Mouse (Mus musculus): ENCODE results near the gene Braf. TPM values are rescaled to one million over a fixed set of nuclear protein-coding genes. Genes with fewer than 3 reads are reported as not detected.
"Not testable (repeated sequence)": the region's sequence is repeated elsewhere in the genome, so short reads cannot be mapped to it uniquely, and the experiment has no call there.

Gene Braf
- 10 to 100 TPM; 16.9 to 20.4 TPM for polyA plus RNA-seq (2017; shearing (Covaris generic))

GRCm38 (mm10) chr6:39724866-39725711 is at the start of gene Braf:
Gene Braf, minus strand, starts transcription at chr6:39725463.
- peak; percentile 86 for ATAC-seq

DNA sequence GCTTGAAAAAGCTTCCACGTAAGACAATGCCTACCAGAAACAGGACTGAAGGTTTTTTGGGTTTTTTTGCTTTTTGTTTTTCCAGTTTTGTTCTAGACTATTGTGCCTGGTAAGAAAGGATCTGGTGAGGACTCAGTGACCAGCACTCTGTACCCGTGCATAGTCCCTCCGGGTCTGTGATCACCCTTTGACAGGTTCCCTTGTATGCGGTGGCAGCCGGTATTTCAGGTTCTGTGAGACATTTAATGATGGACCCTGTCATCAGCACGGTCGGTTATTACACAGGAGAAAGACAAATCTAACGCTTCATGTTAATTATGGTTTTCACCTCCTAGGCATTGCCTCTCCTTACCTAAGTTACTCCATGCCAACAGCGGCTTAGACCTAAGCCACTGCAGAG is 49.8 kb upstream of the Braf start:
- ATAC-seq, result no peak

DNA sequence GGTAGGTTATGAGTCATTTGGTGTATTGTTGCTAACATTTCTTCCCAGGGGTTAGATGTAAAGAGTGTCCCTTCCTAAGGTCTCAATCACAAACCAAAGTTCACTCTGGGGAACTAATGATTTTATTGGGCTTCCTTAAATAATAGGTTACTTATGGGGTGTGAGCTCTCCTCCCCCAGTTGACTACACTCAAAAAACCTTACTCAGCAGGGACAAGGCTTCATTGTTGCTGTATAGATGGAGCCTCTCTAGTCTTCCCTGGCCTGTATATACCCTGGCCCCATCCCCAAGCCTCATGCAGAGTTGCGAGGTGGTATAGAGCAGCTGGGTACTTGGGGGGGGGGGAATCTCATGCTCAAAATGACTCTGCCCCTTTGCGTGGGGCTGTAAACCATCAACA is 32.0 kb upstream of the Braf start:
- no peak for ATAC-seq

DNA sequence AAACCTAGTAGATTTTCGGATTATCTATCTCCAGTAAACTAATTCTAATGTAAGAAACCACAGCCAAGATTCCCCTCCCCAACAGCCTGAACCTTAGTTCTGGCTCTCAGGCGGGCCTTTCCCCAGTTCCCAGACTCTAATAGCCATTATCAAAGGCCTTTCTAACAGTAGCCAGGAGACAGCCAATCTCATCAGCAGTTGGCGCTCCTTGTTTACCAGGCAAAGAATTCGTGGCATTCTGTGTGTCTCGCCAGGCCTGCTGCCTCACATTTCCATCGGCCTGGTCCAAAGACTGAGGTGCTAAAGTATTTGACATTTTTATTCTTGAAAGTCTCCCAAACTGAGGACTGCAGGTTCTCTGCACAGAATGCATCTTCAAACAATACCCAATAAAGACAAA is 24.6 kb upstream of the Braf start:
- ATAC-seq, result no peak

- ATAC-seq, result no peak
Measured at GRCm38 (mm10) chr6:39747094-39747493, 21.8 kb upstream of the Braf start.

DNA sequence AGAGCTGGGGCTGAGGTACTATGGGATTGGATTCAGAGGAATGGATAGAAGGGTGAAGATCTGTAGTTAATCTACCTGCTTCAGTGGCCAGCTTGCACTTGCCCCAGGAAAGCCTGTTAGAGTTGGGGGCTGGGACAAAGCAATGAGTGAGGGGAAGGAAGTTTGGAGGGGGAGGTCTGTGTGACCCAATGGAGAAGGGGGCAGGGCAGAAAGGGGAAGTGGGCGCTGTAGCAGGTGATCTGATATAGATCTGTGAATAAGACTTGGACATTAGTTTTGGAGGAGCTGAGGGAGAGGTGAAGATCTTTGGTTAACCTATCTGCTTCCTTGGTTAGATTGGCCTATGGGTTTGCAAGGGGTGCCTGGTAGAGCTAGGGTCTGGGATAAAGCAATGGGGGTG is 20.2 kb upstream of the Braf start:
- no peak for ATAC-seq

DNA sequence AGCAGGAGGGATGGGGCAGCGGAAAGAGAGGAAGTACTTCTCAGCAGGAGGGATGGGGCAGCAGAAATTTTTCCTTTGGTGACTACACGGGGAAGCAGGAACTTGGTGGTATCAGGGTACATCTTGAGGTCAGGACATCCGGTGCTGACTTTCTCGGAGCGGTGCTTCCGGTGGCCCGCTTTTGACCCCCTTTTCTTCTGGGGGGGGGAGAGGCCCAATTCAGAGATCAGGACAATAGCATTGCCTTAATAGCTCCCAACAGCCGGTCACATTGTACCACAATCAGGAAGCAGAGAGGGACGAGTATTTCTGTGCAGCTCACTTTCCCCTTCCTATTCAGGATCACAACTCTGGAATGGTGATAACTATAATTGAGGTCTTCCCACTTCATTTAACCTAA is 14.4 kb upstream of the Braf start:
- ATAC-seq, result not testable (repeated sequence)

- ATAC-seq, result no peak
Measured at GRCm38 (mm10) chr6:39728095-39728494, 2.8 kb upstream of the Braf start.

DNA sequence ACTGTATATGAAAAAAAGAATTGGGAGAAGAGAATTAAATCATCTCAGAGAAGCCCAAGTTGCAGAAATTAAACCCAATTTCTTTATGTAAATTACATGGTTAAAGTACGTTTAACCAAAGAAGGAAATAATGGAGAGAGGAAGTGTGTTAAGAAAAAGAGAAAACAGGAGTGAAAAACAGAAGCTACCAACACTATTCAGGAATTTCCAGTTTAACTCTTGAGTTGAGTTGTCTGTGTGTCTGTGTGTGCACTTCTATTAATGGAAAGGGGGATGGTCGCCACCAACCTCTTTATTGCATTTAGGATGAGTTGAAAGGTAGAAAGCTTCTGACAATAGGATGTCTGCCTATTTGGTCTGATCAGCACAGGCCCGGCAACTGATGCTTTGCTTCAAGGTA is 886 bp upstream of the Braf start:
- no peak for ATAC-seq

- peak; percentile 22 for ATAC-seq
Measured at GRCm38 (mm10) chr6:39724542-39724865, 759 bp downstream of the Braf start.

GRCm38 (mm10) chr6:39724071-39724470 is 1.2 kb downstream of the Braf start:
- ATAC-seq, result no peak

- ATAC-seq, result no peak
Measured at GRCm38 (mm10) chr6:39718567-39718966, 6.7 kb downstream of the Braf start.

- no peak for ATAC-seq
Measured at GRCm38 (mm10) chr6:39717049-39717448, 8.2 kb downstream of the Braf start.

- ATAC-seq, result peak; percentile 74
Measured at GRCm38 (mm10) chr6:39714341-39714740, 10.9 kb downstream of the Braf start.

- no peak for ATAC-seq
Measured at GRCm38 (mm10) chr6:39713399-39713798, 11.9 kb downstream of the Braf start.

DNA sequence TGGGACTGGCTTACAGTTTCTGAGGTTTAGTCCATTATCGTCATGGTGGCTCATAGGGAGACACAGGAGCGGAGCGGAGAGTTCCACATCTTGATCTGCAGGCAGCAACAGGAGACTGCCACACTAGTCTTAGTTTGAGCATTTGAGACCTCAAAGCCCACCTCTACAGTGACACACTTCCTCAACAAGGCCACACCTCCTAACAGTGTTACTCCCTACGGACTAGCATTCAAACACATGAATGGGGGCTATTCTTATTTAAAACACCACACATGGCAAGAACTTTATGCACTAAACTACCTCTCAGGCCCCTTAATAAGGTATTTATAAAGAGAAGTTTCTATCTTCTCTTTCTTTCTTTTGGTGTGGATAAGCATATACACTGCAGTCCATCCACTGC is 19.6 kb downstream of the Braf start:
- ATAC-seq, result no peak

DNA sequence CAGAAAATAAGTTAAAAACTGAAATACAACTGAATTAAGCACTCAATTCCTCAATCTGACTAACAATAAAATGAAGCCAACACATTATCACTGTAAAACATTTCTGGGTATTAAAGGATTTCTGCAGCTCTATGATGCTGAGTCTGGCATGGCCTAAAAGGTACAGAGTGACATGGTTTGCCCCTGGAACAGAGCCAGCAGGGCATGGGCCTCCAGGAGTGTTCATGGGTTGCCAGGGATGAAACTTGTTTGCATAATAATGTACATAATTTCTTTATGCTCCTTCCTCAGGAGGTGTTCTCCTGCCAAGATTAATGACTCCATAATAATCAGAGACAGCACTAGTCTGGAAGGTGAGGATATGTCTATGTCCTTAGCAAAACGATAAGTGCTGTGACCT is 32.1 kb downstream of the Braf start:
- ATAC-seq, result no peak

DNA sequence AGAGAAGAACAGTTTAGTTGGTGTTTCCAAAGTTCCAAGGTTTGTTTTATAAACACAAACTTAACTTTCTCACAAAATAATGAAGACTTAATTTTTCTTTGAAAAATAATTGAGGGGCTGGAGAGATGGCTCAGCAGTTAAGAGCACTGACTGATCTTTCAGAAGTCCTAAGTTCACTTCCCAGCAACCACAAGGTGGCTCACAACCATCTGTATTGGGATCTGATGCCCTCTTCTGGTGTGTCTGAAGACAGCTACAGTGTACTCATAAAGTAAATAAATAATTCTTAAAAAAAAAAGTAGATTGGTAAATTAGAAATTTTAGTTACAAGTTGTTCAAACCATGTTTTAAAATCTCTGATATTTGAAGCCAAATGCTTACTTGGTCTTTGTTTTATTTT is 38.4 kb downstream of the Braf start:
- ATAC-seq, result not testable (repeated sequence)

DNA sequence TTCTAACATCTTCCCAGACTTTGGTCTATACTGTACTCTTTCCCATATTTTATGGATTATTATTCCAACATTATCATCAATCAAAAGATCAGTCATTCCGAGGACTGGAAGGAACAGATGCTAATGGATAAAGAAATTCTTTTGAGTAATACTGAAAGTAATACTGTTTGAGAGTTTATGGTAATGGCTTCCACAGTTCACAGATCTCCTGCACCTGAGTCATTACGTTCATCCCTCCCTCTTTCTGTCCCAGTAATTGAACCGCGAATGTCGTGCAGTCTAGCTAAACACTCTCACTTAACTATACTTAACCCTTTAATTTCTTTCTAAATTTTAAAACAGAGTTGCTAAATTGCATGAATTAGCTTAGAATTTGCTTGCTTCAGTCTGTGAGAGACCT is 43.5 kb downstream of the Braf start:
- no peak for ATAC-seq

DNA sequence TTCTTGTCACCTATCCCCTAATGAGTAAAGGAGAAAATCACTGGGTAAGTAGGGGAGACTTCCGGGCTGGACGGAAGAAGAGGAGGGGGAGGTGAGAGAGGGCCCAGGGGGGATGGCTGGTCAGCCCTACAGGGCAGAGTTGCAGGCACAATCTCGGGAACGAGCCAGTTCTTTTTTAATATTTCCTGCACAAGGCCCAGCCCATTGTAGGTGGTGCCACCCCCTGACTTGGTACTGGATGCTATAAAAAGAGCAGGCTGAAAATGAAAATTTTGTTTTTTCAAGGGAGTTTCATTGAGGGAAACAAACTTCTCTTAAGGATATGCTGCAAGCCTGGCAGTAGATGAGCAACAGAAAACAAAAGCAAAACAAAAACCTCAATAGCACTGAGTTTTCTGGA is 44.7 kb downstream of the Braf start:
- no peak for ATAC-seq

GRCm38 (mm10) chr6:39678241-39678640 is 47.0 kb downstream of the Braf start:
- no peak for ATAC-seq

GRCm38 (mm10) chr6:39675081-39675480 is 50.2 kb downstream of the Braf start:
- no peak for ATAC-seq

DNA sequence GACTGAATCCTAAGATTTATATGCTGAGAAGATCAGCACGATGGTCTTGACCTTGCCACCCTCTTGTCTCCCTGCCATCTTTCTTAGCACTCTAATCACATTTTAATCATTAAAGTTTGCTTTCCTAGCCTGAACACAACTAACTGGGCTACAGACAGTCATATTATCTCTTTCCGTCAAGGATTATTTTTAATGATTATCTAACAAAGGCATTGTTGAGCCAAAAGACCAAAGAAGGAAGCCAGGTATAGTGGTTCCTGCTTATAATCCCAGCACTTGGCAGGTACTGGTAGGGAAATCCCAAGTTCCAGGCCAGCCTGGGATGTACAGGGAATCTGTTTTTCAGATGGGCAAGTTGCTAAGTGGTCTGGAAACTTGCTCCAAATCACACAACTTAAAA is 114.0 kb downstream of the Braf start:
- no peak for ATAC-seq

DNA sequence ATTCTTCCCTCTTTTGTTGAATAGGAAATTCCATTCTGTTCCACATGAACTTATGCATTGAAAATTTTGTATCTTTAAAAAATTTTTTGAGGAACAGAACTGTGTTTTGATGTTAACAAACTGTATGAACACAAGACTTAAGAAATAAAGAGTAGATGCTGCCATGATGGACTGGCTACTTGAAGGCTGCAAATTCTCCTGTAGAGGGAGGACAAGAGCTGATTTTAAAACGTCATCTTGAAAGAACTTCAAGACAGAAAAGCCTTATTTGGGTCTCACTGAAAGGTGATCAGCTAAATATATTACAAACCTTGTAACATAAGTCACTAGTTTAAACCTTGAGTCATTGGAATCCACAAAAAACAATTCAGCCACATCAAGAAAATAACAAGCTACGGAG is 115.1 kb downstream of the Braf start:
- no peak for ATAC-seq

- no peak for ATAC-seq
Measured at GRCm38 (mm10) chr6:39607365-39607764, 117.9 kb downstream of the Braf start.

All from CD4-positive, CD25-positive, alpha-beta regulatory T cell, adult 4 months (primary cell).